Mouse (Mus musculus): Measurements from ENCODE around the gene Tcf21.

Tcf21 gene

GRCm38 (mm10) chr10:22819871-22820590 is at the start of gene Tcf21:
Gene Tcf21 (minus strand): TSS chr10:22820174.
- DNase-seq (ENCODE audit: low read depth, low spot score) = peak; percentile 10

- DNase-seq (ENCODE audit: low read depth, low spot score) = no peak
Measured at GRCm38 (mm10) chr10:22868386-22868918, 48.5 kb upstream of the Tcf21 start.

DNA sequence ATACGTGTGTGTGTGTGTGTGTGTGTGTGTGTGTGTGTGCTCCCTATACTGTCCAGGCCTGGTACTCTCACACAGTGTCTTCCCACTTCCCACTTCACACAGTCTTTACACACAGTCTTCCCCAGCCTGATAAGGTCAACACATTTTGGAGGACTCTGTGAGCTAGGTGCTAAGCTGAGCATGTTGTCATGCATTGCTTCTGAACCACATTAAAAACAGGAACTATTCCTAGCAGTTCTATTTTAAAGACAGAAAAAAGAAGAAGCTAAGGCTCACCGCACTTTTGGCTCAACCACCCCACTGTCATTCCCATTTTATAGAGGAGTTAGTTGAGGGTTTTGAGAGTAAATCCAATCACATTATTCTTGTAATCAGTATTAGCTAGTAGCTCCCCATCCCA is 47.2 kb upstream of the Tcf21 start:
- DNase-seq (ENCODE audit: low read depth, low spot score) = no peak

DNA sequence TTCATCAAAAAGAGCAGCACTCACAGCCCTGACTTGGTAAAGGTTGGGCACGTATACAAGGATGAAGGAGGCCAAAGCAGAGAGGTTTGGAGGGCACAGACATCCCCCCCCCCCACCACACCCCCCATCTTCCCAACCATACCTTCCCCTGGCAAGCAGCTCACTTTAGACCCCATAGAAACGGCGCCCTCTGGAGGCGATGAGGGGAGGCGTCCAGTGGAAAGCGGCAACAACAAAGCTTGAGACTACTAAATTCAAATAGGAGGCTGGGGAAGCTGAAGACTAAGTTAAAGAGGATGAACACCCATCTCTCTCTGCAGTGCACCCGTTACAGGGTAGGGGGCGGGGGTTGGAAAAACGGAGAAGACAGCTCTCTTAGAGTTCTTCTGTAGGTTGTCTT is 38.1 kb upstream of the Tcf21 start:
- DNase-seq (ENCODE audit: low read depth, low spot score) = peak; percentile 44

- DNase-seq (ENCODE audit: low read depth, low spot score) = no peak
Measured at GRCm38 (mm10) chr10:22854330-22854729, 34.4 kb upstream of the Tcf21 start.

DNA sequence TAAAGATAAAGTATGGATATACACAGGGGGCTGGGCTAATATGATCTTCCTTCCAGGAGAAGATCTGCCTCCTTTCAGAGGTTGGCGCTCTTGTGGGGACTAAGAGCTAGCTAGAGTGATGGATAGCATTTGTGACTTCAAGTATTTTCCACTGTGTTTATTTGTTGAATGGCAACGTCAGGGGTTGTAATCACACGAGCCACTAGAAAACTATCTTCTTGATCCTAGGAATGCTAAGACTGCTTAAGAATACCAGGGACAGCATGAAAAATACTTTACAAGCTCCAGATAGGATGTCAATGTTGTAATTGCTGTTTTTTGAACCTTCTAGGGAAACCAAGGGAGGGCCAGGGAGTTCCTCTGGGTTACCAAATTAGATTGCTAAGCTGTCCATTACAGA is 25.4 kb upstream of the Tcf21 start:
- no peak for DNase-seq (ENCODE audit: low read depth, low spot score)

DNA sequence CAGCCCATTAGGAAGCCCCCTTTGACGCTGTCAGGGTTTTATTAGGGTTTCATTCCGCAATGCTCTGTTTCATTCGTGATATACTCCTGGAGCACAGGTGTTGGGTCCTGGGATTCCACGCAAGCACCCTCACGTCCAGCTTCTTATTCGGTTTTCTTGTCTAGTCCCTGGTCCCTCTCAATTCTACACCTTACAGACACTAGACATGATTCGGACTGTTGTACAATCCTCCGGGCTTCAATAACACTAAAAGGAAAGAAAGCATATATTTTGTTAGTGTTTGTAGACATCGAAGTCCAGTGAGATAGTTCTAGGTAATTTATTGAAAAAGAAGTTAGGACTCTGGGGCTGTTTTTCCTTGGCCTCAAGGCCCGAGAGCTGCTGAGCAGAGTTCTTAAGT is 24.8 kb upstream of the Tcf21 start:
- DNase-seq (ENCODE audit: low read depth, low spot score) = no peak

GRCm38 (mm10) chr10:22843440-22844361 is 23.7 kb upstream of the Tcf21 start:
- DNase-seq (ENCODE audit: low read depth, low spot score) = peak; percentile 53

GRCm38 (mm10) chr10:22842781-22843439 is 22.9 kb upstream of the Tcf21 start:
- peak; percentile 7 for DNase-seq (ENCODE audit: low read depth, low spot score)

GRCm38 (mm10) chr10:22842113-22842512 is 22.1 kb upstream of the Tcf21 start:
- DNase-seq (ENCODE audit: low read depth, low spot score) = no peak

DNA sequence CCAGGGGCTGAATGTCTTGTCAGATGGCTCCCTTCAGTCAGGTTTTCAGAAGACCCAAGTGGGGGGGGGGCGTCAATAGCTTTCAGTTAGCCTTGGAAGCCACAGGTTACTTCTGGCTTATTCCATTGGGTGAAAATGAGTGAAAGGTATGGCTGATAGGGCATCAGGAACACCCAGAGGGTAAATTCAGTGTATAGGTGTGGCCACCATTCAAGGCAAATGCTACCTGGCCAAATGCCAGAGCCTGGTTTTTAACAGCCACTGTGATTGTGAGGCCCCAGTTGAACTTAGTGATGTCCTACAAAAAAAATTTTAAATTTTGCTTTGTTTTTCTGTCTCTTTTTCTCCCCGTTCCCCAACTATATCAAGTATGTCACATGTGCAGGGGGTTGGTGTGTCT is 6.3 kb upstream of the Tcf21 start:
- DNase-seq (ENCODE audit: low read depth, low spot score) = no peak

- DNase-seq (ENCODE audit: low read depth, low spot score) = no peak
Measured at GRCm38 (mm10) chr10:22822896-22823295, 2.9 kb upstream of the Tcf21 start.

GRCm38 (mm10) chr10:22822486-22822885 is 2.5 kb upstream of the Tcf21 start:
- DNase-seq (ENCODE audit: low read depth, low spot score) = no peak

DNA sequence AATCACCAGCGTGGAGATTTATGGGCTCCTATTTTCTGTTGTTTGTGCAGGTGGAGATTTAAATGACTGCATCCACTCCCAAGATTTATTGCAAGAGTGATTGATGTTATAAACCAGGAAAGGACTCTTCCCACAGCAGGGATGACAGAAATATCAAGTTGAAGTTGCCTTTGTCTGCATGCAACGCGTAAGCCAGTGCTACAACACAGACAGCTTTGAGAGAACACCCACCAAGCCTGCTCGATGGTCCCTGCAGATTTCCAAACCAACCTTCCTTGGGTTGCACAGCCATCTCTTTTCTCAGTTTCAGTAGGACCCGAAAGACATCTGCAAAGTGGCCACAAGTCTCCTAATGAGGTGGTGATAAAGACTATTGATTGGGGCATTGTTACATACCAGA is 1.7 kb upstream of the Tcf21 start:
- no peak for DNase-seq (ENCODE audit: low read depth, low spot score)

GRCm38 (mm10) chr10:22821267-22821666 is 1.3 kb upstream of the Tcf21 start:
- no peak for DNase-seq (ENCODE audit: low read depth, low spot score)

GRCm38 (mm10) chr10:22820841-22821240 is 867 bp upstream of the Tcf21 start:
- no peak for DNase-seq (ENCODE audit: low read depth, low spot score)

DNA sequence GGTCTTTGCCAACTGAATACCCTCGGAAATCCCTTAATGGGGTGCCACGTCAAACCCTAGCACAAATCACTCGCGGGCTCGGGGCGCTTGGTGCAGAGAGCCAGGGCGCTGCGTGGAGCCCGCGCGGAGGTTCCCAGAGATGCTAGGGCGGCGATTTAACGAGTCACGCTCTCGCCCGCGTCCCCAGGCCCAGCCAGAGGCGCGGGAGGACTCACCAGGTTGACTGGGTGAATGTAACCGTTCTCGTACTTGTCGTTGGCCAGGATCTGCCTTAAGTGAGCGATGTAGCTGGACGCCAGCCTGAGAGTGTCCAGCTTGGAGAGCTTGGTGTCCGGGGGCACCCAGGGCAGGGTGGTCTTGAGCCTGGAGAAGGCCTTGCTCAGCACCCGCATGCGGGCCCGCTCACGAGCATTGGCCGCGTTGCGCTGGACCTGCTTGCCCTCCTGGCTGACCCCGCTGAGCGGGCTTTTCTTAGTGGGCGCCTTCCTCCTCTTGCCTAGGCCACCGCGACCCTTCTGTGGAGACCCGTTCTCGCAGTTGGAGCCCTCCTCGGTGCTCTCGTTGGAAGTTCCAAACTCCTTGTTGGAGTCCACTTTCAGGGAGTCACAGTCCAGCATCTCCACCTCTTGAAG is 619 bp downstream of the Tcf21 start:
- no peak for DNase-seq (ENCODE audit: low read depth, low spot score)

DNA sequence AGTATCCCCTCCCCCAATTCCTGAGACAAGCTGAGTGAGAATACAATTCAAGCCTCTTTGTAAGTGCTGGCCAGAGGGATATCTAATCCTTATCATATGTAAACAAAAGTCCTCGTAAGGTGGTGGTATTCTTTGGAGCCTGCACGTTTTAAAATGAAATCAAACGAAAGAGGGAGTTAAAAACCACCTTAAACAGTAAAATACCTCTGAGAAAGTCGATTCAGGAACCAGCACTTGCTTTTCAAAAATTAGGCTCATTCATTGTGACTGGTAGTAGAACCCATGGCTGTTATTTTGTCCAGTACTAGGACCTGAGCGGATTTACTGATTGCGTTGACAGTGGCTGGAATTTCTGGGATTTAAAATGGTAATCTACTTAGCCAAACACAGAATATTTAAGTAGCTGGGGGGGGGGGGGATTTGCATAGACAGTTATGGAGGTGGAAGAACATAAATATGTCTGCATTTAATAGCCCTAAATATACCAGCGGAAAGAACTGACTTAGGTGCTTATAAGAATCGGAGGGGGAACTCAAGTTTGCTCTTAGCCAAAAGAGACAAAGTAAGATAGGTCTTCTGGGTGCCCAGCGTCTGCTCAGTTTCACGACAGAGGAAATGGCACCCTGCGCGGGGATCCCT is 1.3 kb downstream of the Tcf21 start:
- no peak for DNase-seq (ENCODE audit: low read depth, low spot score)

GRCm38 (mm10) chr10:22817976-22818375 is 2.0 kb downstream of the Tcf21 start:
- DNase-seq (ENCODE audit: low read depth, low spot score) = no peak

DNA sequence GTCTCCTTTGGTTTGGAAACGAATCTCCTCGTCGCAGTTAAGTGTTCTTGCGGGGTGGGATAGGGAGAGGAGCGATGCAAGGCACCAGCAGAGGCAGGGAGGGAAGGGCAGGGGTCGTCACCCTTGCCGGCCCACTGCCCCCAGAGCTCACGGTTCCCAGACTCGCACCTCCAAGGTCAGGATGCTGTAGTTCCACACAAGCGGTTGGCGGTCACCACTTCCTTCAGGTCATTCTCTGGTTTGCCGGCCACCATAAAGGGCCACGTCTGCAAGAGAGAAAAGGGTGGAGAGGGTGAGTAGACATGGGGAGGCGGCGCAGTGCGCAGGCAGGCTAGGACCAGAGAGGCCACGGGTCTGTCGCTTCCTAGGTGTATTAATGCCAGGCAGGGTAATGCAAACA is 2.4 kb downstream of the Tcf21 start:
- no peak for DNase-seq (ENCODE audit: low read depth, low spot score)

DNA sequence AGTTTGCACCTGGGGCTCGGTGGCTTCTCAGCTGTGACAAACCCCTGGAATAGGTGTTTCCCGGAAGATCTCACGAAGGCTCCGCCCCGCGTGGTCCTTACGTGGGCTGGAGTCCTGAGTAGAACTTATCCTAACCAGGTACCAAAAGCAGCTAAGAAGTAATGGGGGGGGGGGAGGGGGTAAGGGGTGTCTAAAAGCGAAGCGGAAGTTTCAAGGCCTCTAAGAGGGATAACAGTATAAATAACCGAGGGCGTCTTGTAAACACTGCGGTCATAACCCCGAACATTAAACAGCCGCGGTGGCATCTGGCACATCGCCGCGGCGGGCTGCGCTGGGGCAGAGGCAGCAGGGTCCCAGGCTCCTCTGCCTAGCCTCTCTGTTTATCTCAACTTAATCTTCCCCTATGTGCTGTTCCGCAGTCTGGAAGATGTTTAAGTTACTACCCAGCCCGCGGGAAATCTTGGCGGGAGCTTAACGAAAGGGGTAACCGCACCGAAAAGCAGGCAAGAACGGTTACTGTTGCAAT is 3.7 kb downstream of the Tcf21 start:
- no peak for DNase-seq (ENCODE audit: low read depth, low spot score)

Data from ES-CJ7 (cell line).